Mouse (Mus musculus) embryo, embryonic 11 days (tissue): ENCODE measurements around the gene Matn4.

Experiments
- DNase-seq: peaks from one replicate; pipeline ENCODE4 v3.0.0-alpha.2; 2015

Gene Matn4

DNA sequence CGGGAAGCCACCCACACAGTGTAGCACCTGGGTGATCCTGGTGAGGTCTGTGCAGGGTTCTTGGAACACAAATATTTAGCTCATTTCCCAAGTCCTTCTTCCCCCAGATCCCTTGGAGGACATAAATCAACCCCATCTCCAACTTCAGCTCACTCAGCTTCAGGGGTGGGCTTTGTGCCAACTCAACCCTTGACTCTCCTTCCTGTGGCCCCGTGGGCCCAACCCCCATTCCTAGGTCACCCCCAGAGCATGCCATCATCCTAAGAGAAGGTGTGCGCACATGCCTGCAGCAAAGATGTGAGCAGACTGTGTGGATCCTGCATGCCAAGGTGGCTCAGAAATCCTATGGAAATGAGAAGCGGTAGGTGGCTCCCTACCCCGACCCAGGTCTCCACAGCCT, 559 bp upstream of the Matn4 start:
- DNase-seq: no peak

DNA sequence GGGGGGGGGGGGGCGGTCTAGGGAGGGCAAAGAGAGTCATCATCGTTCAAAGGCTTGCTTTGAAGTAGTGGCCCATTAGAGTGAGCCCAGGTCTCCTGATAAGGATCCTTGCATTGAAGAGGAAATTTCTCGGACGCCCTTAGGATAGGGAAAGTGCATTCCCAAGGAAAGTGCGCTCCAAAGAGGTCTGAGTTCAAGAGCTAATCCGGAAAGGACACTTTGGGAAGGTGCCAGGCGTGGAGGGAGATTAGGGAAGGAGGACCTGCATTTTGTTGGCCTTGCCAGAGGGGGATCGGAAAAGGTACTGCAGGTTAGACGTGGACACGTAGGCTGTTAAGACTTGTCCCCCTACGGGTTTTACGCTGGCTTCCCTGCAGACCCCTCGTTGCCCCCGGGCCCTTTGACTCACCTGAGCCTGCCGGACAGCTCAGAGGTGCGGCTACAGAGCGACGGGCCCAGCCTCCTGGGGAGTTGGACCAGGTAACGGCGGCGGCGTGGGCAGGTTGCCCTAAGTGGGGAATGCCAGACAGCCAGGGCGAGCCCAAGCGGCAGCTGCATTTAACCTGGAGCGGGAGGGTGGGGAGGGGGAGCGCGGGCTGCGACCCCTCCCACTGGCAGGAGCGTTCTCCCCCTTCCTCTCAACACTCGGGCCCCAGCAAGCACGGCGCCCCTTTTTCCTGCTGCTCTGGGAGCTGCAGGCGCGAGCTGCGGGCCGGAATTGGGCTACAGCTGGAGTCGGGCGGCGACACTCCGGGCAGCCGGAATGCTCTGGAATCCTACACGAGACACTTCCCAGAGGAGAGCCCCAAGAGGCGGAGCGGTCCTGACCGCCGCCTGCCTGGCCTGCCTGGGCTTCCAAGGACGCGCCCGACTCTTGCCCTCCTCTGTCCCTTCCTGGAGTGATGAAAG, 624 bp downstream of the Matn4 start:
- DNase-seq: peak; percentile 62

DNA sequence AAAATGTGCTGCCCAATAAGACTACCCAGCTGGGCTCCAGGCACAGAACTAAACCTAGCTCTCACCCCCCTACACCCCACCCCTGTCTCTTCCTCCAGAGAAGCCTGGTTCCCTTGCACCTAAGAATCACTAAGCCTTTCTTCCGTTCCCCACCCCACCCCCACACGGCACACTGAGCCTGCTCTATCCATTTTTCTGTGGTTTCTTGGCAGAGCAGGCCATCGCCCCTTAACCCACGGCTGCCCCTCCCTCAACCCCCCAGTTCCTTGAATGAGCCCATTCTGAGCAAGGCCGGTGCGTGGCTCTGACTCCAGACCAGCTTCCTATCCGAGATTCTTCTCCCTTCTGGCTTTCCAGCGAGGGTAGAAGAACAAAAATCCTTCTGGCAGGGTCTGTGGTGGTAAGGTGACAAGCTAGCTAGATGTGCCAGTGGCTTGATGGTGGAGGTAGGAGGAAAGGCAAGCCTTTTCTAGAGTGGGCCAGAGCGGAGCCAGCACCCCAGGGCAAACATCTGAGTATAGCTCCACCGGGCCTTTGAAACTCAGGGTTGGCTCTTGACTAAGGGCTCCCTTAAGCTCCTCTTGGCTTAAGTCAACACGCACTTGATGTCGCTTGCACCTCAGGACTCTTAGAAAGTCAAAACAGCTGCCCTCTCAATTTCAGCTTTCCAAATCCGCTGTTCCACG, 1.4 kb downstream of the Matn4 start:
- no peak for DNase-seq

DNA sequence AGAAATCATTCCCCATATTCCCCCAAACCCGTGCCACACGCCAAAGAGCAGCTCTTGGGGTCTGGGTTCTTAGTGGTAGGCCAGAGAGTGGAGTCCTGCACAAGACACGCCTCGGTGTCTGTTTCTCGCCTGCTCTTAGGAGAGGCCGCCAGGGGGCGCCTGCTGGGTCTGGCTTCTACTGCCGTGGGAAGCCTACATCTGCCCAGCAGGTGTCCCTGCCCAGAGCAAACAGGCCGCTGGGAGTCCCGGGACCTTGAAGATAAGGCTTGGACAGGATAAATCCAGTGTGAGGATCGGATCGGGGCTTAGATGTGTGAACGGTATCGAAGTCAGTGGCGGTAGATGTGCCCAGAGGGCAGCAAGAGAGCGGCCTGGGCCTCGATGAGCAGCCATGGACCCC, 2.1 kb downstream of the Matn4 start, which contains the start of gene Rbpjl:
Gene Rbpjl (plus strand): TSS at position 236 of the 400 bp plus-strand sequence.
- peak; percentile 90 for DNase-seq

DNA sequence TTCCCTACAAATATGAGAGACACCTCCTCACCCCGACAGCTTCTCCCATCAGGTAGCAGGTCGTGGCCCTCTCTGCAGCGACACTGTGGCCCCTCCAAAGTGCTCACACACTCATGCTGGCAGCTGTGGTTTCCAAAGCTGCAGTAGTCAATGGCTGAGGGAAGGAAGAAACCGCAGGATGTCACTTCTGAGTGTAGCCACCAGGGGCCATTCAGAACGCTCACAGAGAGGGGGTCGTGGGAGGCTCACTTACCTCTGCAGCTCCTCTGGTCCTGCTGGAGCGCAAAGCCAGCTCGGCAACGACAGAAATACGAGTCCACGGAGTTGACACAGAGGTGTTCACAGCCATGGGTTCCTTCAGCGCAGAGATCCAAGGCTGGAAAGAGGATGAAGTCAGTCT, 8.0 kb downstream of the Matn4 start:
- no peak for DNase-seq

DNA sequence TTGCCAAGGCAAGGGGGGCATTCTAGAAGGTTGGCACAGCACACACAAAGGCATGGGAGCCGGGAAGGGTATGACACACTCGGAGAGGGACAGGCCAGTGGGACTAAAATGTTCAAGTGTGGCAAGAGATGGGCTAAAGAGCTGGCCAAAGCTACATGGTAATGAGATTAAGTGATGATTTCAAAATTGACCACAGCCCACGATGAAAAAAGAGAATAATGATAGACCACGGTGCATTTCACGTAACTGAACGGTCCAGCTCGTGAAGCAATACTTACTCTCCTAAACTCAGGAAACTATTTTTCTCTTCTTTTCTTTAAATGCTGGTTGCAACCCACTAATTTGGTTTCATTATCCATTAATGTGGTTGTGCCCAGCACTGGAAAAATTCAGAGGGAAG, 8.9 kb downstream of the Matn4 start:
- DNase-seq: no peak

DNA sequence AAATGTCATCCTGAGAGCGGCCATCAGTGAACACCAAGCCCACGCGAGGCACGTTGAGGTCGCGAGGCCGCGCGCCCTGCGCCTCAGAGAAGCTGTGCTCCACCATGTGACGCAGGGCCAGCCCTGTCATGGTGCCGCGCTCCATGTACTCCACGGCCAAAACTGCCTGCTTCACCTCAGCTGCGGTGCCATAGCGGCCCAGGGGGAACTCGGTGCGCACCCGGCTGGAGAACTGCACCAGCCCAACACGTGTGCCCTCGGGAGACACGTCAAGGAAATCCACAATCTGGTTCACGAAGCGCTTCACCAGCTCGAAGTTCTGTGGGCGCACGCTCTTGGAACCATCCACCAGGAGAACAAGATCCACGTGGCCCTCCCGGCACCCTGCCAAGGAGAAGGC, 11.8 kb downstream of the Matn4 start:
- no peak for DNase-seq

DNA sequence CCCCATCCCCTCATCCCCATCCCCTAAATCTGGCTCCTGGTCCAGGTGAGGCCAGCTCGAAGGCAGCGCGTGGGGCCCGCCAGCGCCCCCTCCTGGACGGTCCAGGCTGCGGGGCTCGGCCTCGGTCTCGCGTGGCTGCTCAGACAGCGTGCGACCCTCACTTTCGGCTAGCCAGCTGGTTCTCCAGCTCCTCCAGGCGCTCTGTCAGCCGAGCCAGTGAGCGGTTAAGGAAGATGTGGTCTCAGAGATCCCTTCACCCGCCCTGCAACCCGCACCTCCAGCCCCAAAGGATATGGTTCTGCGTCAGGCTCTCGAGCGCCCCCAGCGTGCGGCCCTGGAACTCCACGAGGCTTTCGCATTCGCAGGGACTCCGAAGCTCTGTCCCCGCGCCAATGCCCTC, 15.5 kb downstream of the Matn4 start:
- DNase-seq: peak; percentile 85

DNA sequence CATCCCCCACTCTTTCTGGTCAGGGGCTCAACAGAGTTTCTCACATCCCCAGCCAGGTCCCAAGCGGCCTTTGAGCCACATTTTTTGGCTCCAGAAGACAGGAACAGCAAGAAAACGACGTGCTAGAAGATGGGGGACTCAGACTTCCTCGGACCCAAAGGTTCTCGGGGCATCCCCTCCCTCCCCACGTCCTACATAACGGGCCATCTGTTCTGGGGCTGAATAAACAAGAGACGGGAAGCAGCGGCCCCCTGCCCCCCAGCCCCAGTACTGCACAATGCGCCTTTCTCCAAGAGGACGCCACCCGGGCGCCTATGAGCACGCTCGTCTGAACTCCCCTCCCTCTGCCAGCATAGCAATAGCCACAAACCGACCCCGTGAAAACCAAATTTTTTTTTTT, 15.9 kb downstream of the Matn4 start, which contains the start of gene Slpi:
Gene Slpi (minus strand): TSS at position 76 of the 400 bp plus-strand sequence.
- DNase-seq: peak; percentile 77

DNA sequence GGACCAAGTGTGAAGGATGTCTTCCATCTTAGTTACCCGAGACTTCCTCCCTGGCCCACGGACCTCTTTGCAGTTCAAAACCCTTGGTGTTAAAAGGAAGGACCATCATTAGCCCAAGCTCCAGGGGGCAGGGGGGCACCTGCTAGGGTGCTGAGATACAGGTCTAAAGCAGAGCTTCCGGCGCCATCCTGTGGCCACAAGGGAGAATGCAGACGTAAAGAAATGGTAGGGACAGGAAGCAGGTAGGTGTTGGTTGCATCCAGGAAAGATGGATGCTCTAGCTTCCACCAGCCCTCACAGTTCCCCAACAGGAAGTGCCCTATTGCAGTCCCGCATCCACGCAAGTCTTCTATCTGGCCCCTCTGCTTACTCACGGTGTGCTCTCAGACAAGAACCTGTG, 18.0 kb downstream of the Matn4 start:
- DNase-seq: peak; percentile 49

DNA sequence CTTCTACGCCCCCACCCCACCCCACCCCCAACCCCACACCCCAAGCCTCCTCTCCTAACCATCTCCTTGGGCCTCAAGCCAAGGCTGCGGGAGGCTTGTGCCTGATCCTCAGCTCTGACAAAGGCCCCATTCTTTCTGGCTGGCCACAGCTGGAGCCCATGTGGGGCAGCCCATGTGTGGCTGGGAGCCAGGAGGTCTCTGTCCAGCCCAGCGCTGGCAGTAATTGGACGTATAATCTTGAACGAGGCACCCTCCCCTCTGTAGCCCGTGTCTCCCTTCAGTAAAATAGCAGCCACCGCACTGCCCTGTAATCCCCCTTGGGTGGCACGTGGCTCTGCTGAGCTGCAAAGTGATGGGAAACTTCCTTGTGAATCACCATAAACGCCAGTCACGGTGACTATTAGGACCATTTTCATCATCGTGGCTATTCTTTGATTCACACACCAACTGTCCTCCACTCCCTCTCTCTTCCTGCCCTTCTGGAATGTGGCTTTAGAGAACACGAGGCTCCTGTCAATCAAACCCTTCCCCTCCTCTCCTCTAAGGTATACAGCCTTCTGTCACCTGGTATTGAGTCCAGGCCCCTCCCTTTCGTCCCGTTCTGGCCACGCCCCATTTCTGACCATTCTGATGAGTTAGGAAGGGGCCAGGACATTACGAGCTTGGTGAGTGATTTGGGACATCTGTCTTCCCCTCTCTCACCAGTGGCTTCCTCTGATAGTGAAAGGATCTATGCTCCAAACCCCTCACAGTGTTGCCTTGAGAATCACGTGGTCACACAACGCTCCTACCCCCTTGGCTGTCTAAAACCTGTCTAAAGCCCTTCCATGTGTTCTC, 18.8 kb downstream of the Matn4 start:
- DNase-seq: peak; percentile 77

DNA sequence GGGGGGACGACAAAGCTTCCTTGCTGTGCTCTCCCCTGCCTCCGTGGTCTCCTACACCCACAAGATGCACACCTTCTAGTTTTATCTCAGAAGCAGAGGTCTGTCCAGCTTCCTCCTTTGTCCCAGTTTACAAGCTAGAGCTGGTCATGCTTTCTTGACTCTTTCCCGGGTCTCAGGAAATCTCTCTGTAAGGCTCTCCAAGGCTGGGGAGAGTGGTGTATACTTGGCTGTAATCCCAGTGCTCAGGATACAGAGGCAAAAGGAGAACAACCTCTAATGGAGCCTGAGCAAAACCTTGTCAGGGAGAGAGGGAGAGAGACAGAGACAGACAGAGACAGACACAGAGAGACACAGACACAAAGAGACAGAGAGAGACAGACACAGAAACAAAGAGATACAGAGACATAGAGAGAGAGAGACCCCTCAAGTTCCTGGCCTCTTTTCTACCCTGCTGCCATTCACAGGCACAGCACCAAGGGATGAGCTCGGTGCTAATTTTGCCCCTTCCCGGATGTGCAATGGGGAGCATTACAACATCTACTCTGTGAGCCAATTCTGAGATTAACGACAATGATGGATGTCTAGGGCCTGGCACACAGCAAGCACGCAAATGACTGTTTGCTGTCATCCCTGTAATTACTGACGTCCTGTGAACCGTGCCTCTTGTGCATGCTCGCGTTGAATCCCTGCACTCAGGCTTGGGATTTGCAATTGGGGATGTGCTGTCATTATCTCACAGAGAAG, 21.1 kb downstream of the Matn4 start:
- no peak for DNase-seq

DNA sequence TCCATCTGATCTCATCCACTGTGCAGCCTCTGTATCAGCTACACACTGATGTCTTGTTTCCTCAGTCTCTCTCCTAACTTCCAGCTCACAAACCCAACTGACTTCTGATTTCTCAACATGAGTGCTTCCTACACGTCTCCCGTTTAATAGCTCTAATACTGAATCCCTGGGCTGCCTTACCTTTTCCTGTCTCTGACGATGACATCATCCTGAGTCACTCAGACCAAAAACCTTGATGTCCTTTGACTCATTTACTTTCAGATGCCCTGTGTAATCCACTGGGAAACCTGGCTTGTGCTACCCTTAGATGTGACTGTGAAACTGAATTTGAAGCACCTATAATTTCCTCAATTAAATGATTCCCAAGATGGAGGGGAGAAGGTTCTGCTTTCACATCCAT, 22.0 kb downstream of the Matn4 start:
- no peak for DNase-seq

DNA sequence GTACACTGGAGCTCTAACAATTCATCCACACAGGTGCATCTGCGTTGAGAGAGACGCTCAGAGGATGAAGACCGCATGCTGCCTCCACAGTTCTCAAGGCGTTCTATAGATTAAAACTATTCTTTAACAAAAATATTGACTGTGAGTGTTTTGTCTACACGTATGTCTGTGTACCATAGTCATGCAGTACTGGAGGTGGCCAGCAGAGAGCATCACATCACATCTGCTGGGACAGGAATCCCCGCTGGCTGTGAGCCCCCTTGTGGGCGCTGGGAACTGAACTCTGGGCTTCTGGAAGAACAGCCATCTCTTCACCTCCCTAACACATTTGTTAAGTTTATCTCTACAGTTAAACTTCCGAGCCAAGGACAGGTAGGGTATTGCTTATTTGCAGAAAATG, 23.2 kb downstream of the Matn4 start:
- no peak for DNase-seq

DNA sequence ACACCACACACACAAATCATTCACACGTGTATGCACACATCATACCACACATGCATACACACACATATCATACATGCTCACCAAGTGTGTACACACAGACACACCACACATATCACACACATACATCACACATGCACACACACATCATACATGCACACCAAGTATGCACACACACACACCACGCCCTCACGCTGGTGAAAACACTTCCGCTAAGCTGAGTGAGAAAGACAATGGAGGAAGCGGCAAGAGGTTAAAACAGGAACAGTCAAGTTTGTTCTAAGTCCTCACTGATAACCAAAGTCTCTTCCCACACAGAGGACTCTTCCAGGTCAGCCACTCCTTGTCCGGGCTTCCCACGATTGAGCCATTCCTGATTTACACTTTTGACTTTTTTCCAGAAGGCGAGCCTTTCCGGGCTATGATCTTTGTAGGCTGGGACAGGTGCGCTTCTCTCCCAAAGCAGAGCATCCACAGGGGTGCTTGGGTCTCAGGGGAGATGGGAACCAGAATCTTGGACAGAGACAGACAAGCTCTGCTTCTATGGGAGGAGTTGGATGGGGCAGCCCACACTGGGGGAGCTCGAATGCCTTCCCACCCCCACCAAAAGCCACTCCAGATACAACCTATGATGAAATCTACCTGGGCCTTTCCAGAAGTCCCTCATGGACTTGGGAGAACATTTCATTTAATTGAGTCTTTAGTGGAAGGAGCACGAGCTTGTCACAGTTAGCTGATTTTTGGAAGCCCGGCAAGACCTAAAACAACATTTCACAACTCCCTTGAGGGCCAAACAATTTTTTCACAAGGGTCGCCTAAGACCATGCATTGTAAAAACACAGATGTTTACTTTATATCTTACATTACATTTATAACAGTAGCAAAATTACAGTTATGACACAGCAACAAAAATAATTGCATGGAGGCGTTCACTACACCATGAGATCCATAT, 27.2 kb downstream of the Matn4 start:
- DNase-seq: no peak

DNA sequence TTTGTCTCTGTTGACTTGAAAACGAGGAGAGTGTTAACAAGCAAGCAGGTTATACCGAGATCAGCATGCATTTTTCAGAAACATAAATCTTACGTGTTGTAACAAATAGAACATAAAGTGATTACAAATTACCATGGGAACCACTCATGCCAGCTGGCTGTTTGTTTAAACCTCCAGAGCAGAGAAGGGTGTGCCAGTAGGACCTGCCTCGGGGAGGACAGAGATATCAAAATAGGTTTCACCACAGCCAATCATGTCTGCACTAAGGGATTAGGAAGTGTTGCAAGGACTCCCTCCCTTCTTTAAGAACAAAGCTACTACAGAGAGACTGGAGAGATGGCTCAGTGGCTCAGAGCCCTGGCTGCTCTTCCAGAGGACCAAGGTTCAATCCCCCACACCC, 31.8 kb downstream of the Matn4 start:
- no peak for DNase-seq

DNA sequence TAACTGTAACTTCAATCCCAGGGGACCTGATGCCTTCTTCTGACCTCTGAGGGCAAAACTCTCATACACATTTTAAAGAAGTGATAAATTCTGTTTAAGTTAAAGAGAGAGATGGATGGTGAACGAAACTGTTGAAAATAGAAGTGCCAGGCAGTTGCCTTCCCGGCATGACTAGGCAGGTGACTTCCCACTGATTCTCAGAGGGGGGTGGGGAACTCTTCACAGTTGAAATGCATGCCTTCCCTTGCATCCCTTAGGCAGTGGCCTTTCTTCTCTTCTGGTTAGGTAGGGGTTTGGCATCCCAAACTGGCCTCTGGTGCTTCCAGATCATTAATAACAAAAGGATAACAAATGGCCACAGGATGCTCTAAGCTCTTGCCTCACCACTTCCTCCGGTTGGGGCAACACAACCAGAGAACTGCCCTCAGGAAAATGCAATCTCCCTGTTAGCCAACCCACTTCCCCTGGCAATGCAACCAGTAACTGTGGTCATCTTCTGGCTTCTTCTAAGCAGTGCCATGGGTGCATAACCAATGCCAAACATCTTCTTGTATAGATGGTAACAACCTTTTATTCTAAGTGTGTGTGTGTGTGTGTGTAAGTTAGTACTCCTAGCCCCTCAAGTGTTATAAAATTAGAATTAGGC, 32.4 kb downstream of the Matn4 start:
- no peak for DNase-seq

DNA sequence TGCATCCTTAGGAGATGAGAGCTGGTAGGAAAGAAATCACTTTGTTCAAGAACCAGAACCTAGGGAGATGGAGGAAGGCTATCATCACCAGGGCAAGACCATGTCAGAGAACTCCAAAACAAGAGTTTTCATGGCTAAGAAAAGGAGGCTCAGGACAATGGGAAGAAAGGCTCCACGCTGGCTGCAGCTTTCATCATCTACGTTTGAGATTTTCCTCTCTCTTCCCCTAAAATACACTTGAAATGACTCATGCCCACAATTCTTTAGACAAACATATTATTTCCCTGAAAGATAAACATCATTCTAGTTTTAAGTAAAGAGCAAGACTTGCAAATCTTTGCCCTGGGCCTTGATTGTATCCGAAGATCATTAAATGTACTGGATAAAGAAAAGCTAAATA, 33.6 kb downstream of the Matn4 start:
- no peak for DNase-seq

DNA sequence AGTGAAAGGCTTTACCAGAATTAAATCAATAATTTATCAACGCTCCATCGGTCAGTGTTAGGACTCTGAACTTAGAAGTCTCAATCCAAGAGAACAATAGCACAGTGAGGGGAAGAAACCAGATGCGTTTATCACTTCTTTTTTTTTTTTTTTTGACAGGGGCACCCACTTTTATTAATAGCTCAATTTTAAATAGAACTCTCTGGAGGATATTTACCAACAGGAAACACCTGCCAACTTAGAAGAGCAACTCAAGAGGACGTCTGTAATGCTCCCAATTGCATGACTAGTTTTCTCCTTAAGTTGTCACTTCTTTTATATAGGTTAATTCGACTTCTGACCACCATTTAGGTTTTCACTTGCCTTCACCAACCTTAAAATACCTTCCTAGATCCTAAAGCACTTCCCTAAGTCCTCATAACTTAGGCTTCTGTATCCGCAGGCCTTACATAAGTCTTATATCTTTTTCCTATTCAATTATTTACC, 36.3 kb downstream of the Matn4 start:
- DNase-seq: no peak

DNA sequence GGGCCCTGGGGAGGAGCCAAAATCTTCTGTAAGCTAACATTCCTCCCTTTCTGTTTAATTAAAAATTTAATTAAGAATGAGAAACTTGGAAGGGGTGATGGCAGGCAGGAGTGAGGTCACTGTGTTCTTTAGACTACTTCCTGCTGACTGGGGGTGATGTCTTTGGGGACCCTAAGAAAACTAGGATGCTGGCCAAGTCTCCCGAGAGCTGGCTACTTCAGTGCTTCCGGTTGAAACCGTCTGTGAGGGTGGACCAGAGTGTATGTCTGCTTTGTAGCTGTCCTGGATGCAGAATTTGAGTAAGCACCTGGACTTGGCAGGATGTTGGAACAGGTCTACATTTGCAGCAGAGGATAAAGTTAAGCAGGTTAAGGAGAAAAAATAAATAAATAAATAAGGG, 38.0 kb downstream of the Matn4 start:
- DNase-seq: no peak
